Mouse (Mus musculus): ENCODE results near the gene Camkk1. TPM values are rescaled to one million over a fixed set of nuclear protein-coding genes. Genes with fewer than 3 reads are reported as not detected.

The Camkk1 gene
- polyA plus RNA-seq, 1 experiment = 6.8 TPM

- DNase-seq (ENCODE audit: low read depth) = no peak
Observed at GRCm38 (mm10) chr11:73057701-73058100, 38.9 kb downstream of the Camkk1 start.

- no peak for DNase-seq (ENCODE audit: low read depth)
Observed at GRCm38 (mm10) chr11:73059630-73060029, 40.8 kb downstream of the Camkk1 start.

- no peak for DNase-seq (ENCODE audit: low read depth)
Observed at GRCm38 (mm10) chr11:73061413-73061812, 42.6 kb downstream of the Camkk1 start.

- no peak for DNase-seq (ENCODE audit: low read depth)
Observed at GRCm38 (mm10) chr11:73071839-73072238, 53.0 kb downstream of the Camkk1 start.

GRCm38 (mm10) chr11:73076295-73076694, 57.5 kb downstream of the Camkk1 start:
- no peak for DNase-seq (ENCODE audit: low read depth)

- DNase-seq (ENCODE audit: low read depth) = no peak
Observed at GRCm38 (mm10) chr11:73076733-73077132, 57.9 kb downstream of the Camkk1 start.

- DNase-seq (ENCODE audit: low read depth) = no peak
Observed at GRCm38 (mm10) chr11:73077211-73077720, 58.5 kb downstream of the Camkk1 start.

GRCm38 (mm10) chr11:73078615-73079014, 59.8 kb downstream of the Camkk1 start:
- DNase-seq (ENCODE audit: low read depth) = no peak

- DNase-seq (ENCODE audit: low read depth) = no peak
Observed at GRCm38 (mm10) chr11:73080306-73080705, 61.5 kb downstream of the Camkk1 start.

GRCm38 (mm10) chr11:73084303-73084702, 65.5 kb downstream of the Camkk1 start:
- DNase-seq (ENCODE audit: low read depth) = no peak

GRCm38 (mm10) chr11:73084804-73085231, 66.0 kb downstream of the Camkk1 start:
- DNase-seq (ENCODE audit: low read depth) = no peak

GRCm38 (mm10) chr11:73085391-73085790, 66.6 kb downstream of the Camkk1 start:
- DNase-seq (ENCODE audit: low read depth) = no peak

- DNase-seq (ENCODE audit: low read depth) = no peak
Observed at GRCm38 (mm10) chr11:73087700-73088480, 69.1 kb downstream of the Camkk1 start.

- DNase-seq (ENCODE audit: low read depth) = no peak
Observed at GRCm38 (mm10) chr11:73090283-73090682, 71.5 kb downstream of the Camkk1 start, which contains the start of gene Itgae. Gene Itgae, plus strand, starts transcription at chr11:73090583.

GRCm38 (mm10) chr11:73090826-73091225, 72.0 kb downstream of the Camkk1 start:
- no peak for DNase-seq (ENCODE audit: low read depth)

Other genes with a start within 250 kb of the Camkk1 start
- 8.2 and 8.4 TPM in 2 replicates for gene Cyb5d2, start 222.9 kb upstream of the Camkk1 start, polyA plus RNA-seq (2012; rRNA removed)
- gene Zzef1, start 222.8 kb upstream of the Camkk1 start, polyA plus RNA-seq (2012; rRNA removed) = 19.5 and 19.7 TPM in 2 replicates
- gene Atp2a3, start 57.8 kb upstream of the Camkk1 start, polyA plus RNA-seq (2012; rRNA removed) = 22.5 and 46.2 TPM in 2 replicates
- 18.8 and 30.3 TPM in 2 replicates for gene P2rx1, start 19.9 kb upstream of the Camkk1 start, polyA plus RNA-seq (2012; rRNA removed)
- gene Ncbp3, start 28.8 kb downstream of the Camkk1 start, polyA plus RNA-seq (2012; rRNA removed) = 2.4 and 2.9 TPM in 2 replicates
- gene Itgae, start 71.6 kb downstream of the Camkk1 start, polyA plus RNA-seq (2012; rRNA removed) = 4.4 and 5.6 TPM in 2 replicates
- 0.66 and 1.3 TPM in 2 replicates for gene Haspin, start 119.3 kb downstream of the Camkk1 start, polyA plus RNA-seq (2012; rRNA removed)
- gene P2rx5, start 141.4 kb downstream of the Camkk1 start, polyA plus RNA-seq (2012; rRNA removed) = 1.8 TPM in 2 replicates
- gene Emc6, start 158.0 kb downstream of the Camkk1 start, polyA plus RNA-seq (2012; rRNA removed) = 45.7 and 63.7 TPM in 2 replicates
- gene Tax1bp3, start 158.1 kb downstream of the Camkk1 start, polyA plus RNA-seq (2012; rRNA removed) = 75.6 and 105 TPM in 2 replicates
- 21.1 and 21.7 TPM in 2 replicates for gene Ctns, start 180.0 kb downstream of the Camkk1 start, polyA plus RNA-seq (2012; rRNA removed)
- gene Shpk, start 180.5 kb downstream of the Camkk1 start, polyA plus RNA-seq (2012; rRNA removed) = 11.5 and 11.8 TPM in 2 replicates
- 3.6 and 4.5 TPM in 2 replicates for gene Trpv1, start 215.3 kb downstream of the Camkk1 start, polyA plus RNA-seq (2012; rRNA removed)
- 0.18 and 0.25 TPM in 2 replicates for gene Trpv3, start 248.4 kb downstream of the Camkk1 start, polyA plus RNA-seq (2012; rRNA removed)